Mouse (Mus musculus) right cerebral cortex, adult 2 months (tissue): ENCODE results near the gene Mmp2.

Experiments used
- DNase-seq, 2 experiments: peaks; one replicate each; pipeline ENCODE4 v3.0.0; 2021 to 2022; ENCODE audit warnings: low spot score in 2 of 2

Mmp2 gene

GRCm38 (mm10) chr8:92895053-92895452 is 68.0 kb downstream of the Mmp2 start:
- no peak for DNase-seq

GRCm38 (mm10) chr8:92896056-92896455 is 69.0 kb downstream of the Mmp2 start:
- no peak for DNase-seq

GRCm38 (mm10) chr8:92896611-92897010 is 69.5 kb downstream of the Mmp2 start:
- DNase-seq: no peak

GRCm38 (mm10) chr8:92897794-92898193 is 70.7 kb downstream of the Mmp2 start:
- DNase-seq: no peak

GRCm38 (mm10) chr8:92899590-92899989 is 72.5 kb downstream of the Mmp2 start:
- no peak for DNase-seq

GRCm38 (mm10) chr8:92901107-92901506 is 74.0 kb downstream of the Mmp2 start, which contains the start of gene Capns2:
Gene Capns2 (plus strand): TSS chr8:92901407.
- DNase-seq: no peak

- DNase-seq: no peak
Observed at GRCm38 (mm10) chr8:92902981-92903380, 75.9 kb downstream of the Mmp2 start.
